Mouse (Mus musculus) liver, embryonic 18 days (tissue): ENCODE results near the gene Ezh2. TPM values are rescaled to one million over a fixed set of nuclear protein-coding genes. Genes with fewer than 3 reads are reported as not detected.

Experiments used
- polyA plus RNA-seq: library from polyadenylated mRNA; depleted of rRNA; stranded (reverse); fragments of >200 nt; gene quantifications from 2 replicates; pipeline ENCODE4 v1.2.3, GENCODE M21; 2012; rRNA removed

Ezh2 gene
- 40.7 and 41.6 TPM in 2 replicates for polyA plus RNA-seq

GRCm38 (mm10) chr6:47594926-47595623 is at the start of gene Ezh2:
Ezh2 (minus strand) TSS chr6:47595341.

Other genes with a start within 250 kb of the Ezh2 start
- gene Cul1, start 141.9 kb downstream of the Ezh2 start, polyA plus RNA-seq: 29.6 and 30.6 TPM in 2 replicates
- 88.1 and 88.4 TPM in 2 replicates for gene Pdia4, start 218.1 kb upstream of the Ezh2 start, polyA plus RNA-seq
- gene Zfp786, start 235.5 kb upstream of the Ezh2 start, polyA plus RNA-seq: 0.14 and 0.23 TPM in 2 replicates
- 1.6 and 1.7 TPM in 2 replicates for gene Zfp398, start 240.3 kb upstream of the Ezh2 start, polyA plus RNA-seq